ENCODE assay signal across 22 mouse cellular contexts in genomic region chr1:100104343-100104742, GRCm38 (mm10).
DNase-seq lines count a peak whose midpoint lies in the region; ATAC-seq and TF ChIP-seq lines count a peak whose summit lies in the region.
"Had no signal": no experiment of that assay in that cellular context is flagged by ENCODE, and none has a peak within 500 bp of the region (broad histone marks: within the 10 kb centered on the region; RNA-seq: fewer than 3 reads in every experiment).

No protein-coding gene starts in this region.

- no peaks in the 10 kb centered on the region for H3K36me3 ChIP-seq in midbrain, postnatal 0 days (ENCODE audit: insufficient read depth, low read length)
- H3K36me3 ChIP-seq in midbrain, embryonic 13.5 days: no peaks in the 10 kb centered on the region
- H3K36me3 ChIP-seq: embryonic facial prominence, embryonic 13.5 days; hindbrain, embryonic 12.5 days; limb, embryonic 12.5 days; liver, embryonic 12.5 days; neural tube, embryonic 12.5 days had no signal

- WGBS in cerebellum, adult 2 months: 7% methylated on average over 2 of the region's 2 CpGs
- 88% methylated on average over 2 of the region's 2 CpGs for whole genome bisulfite sequencing in midbrain, postnatal 0 days
- 80% methylated on average over 2 of the region's 2 CpGs for WGBS in midbrain, embryonic 13.5 days

- TF ChIP-seq POLR2A in cerebellum, adult 2 months (IDR thresholded peaks at IDR 0.05; ENCODE audit: borderline replicate concordance, insufficient read depth, low read length): no peak

- TF ChIP-seq CTCF in cerebellum, adult 2 months (IDR thresholded peaks at IDR 0.05; ENCODE audit: borderline replicate concordance, insufficient read depth, low read depth, low read length): no peak
- TF ChIP-seq CTCF in midbrain, postnatal 0 days (IDR thresholded peaks at IDR 0.05): no peak

- H3K4me2 ChIP-seq in midbrain, postnatal 0 days (ENCODE audit: low read depth, low read length, poor library complexity, severe bottlenecking): no peak overlapping the region
- no peak overlapping the region for H3K4me2 ChIP-seq in midbrain, embryonic 13.5 days (replicated peaks)
- H3K4me2 ChIP-seq: embryonic facial prominence, embryonic 13.5 days; hindbrain, embryonic 12.5 days; limb, embryonic 12.5 days; liver, embryonic 12.5 days; neural tube, embryonic 12.5 days had no signal

- ATAC-seq in midbrain, postnatal 0 days (ENCODE audit: low FRiP score): no peak
- ATAC-seq in midbrain, embryonic 13.5 days: no peak
- ATAC-seq: activated CD4-positive, CD25-positive, alpha-beta regulatory T cell, adult 4 months; liver, embryonic 12.5 days had no signal

- H3K9ac ChIP-seq in midbrain, postnatal 0 days (replicated peaks; ENCODE audit: low read length, poor library complexity, severe bottlenecking): no peak overlapping the region
- H3K9ac ChIP-seq in midbrain, embryonic 13.5 days (replicated peaks): no peak overlapping the region
- H3K9ac ChIP-seq: embryonic facial prominence, embryonic 13.5 days; hindbrain, embryonic 12.5 days; limb, embryonic 12.5 days; liver, embryonic 12.5 days; neural tube, embryonic 12.5 days had no signal

- H3K27me3 ChIP-seq in cerebellum, adult 2 months (ENCODE audit: control insufficient read depth, insufficient read depth, low read length): no peaks in the 10 kb centered on the region
- H3K27me3 ChIP-seq in midbrain, postnatal 0 days (ENCODE audit: insufficient read depth, low read length): no peaks in the 10 kb centered on the region
- no peaks in the 10 kb centered on the region for H3K27me3 ChIP-seq in midbrain, embryonic 13.5 days
- H3K27me3 ChIP-seq: embryonic facial prominence, embryonic 13.5 days; hindbrain, embryonic 12.5 days; limb, embryonic 12.5 days; liver, embryonic 12.5 days; megakaryocyte, embryonic 14.5 days; neural tube, embryonic 12.5 days had no signal

- no peak overlapping the region for H3K27ac ChIP-seq in cerebellum, adult 2 months (ENCODE audit: insufficient read depth, low read length)
- no peak overlapping the region for H3K27ac ChIP-seq in midbrain, postnatal 0 days (ENCODE audit: low read depth, low read length)
- no peak overlapping the region for H3K27ac ChIP-seq in midbrain, embryonic 13.5 days
- H3K27ac ChIP-seq: embryonic facial prominence, embryonic 13.5 days; heart, adult 2 months; hindbrain, embryonic 12.5 days; limb, embryonic 12.5 days; liver, embryonic 12.5 days; neural tube, embryonic 12.5 days had no signal

- H3K4me1 ChIP-seq in cerebellum, adult 2 months (ENCODE audit: control insufficient read depth, insufficient read depth, low read length): no peaks in the 10 kb centered on the region
- H3K4me1 ChIP-seq in midbrain, postnatal 0 days (ENCODE audit: insufficient read depth, low read length): no peaks in the 10 kb centered on the region
- H3K4me1 ChIP-seq in midbrain, embryonic 13.5 days (replicated peaks): no peaks in the 10 kb centered on the region
- H3K4me1 ChIP-seq: embryonic facial prominence, embryonic 13.5 days; hindbrain, embryonic 12.5 days; limb, embryonic 12.5 days; liver, embryonic 12.5 days; megakaryocyte, embryonic 14.5 days; neural tube, embryonic 12.5 days had no signal

- H3K9me3 ChIP-seq in midbrain, postnatal 0 days (ENCODE audit: low read length): no peaks in the 10 kb centered on the region
- H3K9me3 ChIP-seq in midbrain, embryonic 13.5 days: no peaks in the 10 kb centered on the region
- H3K9me3 ChIP-seq: embryonic facial prominence, embryonic 13.5 days; hindbrain, embryonic 12.5 days; limb, embryonic 12.5 days; liver, embryonic 12.5 days; megakaryocyte, embryonic 14.5 days; neural tube, embryonic 12.5 days had no signal

- no peak overlapping the region for H3K4me3 ChIP-seq in cerebellum, adult 2 months (replicated peaks; ENCODE audit: insufficient read depth, low read depth, low read length)
- H3K4me3 ChIP-seq in midbrain, postnatal 0 days (ENCODE audit: low read depth, low read length): no peak overlapping the region
- no peak overlapping the region for H3K4me3 ChIP-seq in midbrain, embryonic 13.5 days (replicated peaks)
- H3K4me3 ChIP-seq: embryonic facial prominence, embryonic 13.5 days; heart, adult 2 months; hindbrain, embryonic 12.5 days; limb, embryonic 12.5 days; liver, embryonic 12.5 days; megakaryocyte, embryonic 14.5 days; neural tube, embryonic 12.5 days had no signal

- peak; percentile 6 to 32 for DNase-seq in cerebellum, postnatal 10 days
- no peak for DNase-seq in cerebellum, adult 2 months
- DNase-seq in frontal cortex, postnatal 36 days (ENCODE audit: low spot score in 2 of 2): peak; percentile 2 to 7
- DNase-seq in frontal cortex, postnatal 25 days (ENCODE audit: low spot score in 2 of 2): no peak
- peak; percentile 1 for DNase-seq in midbrain, postnatal 0 days (ENCODE audit: low spot score)
- DNase-seq in fibroblast of lung, adult 2 months (ENCODE audit: low read depth): peak; percentile 92
- no peak for DNase-seq in B cell, adult 2 months
- DNase-seq: cerebellum, adult 9-11 months; gastrocnemius, postnatal 25 days; heart, adult 2 months; kidney, adult 18-20 months; kidney, postnatal 10 days; lung, adult 2 months; midbrain, embryonic 14.5 days had no signal

Comparison
In these comparisons a context has a peak if more than half of its experiments do, and no peak if none do; other contexts are left out.
1. DNase-seq: peak in cerebellum, postnatal 10 days (2 of 2), frontal cortex, postnatal 36 days (2 of 2), midbrain, postnatal 0 days (single experiment) and fibroblast of lung, adult 2 months (single experiment); none in cerebellum, adult 2 months (0 of 2), frontal cortex, postnatal 25 days (0 of 2) and B cell, adult 2 months (0 of 2).